21 mouse cellular contexts compared by ENCODE assay signal in genomic region chr2:118983812-118984211, GRCm38 (mm10). TPM values are rescaled to one million over a fixed set of nuclear protein-coding genes. Genes with fewer than 3 reads are reported as not detected.
DNase-seq lines count a peak whose midpoint lies in the region; ATAC-seq and TF ChIP-seq lines count a peak whose summit lies in the region.
"Had no signal": no experiment of that assay in that cellular context is flagged by ENCODE, and none has a peak within 500 bp of the region (broad histone marks: within the 10 kb centered on the region; RNA-seq: fewer than 3 reads in every experiment).

No protein-coding gene starts in this region.

- POLR2A ChIA-PET in Patski (lab: Charles Lee) = no interaction called here

- H3K36me3 ChIP-seq in C2C12 (ENCODE audit: control insufficient read depth, insufficient read depth) = no peaks in the 10 kb centered on the region
- no peaks in the 10 kb centered on the region for H3K36me3 ChIP-seq in splenic B cell, adult 2 months (ENCODE audit: control insufficient read depth, insufficient read depth, low read length, poor library complexity, severe bottlenecking)
- H3K36me3 ChIP-seq: embryonic facial prominence, embryonic 15.5 days; forebrain, embryonic 10.5 days; heart, embryonic 10.5 days; limb, embryonic 10.5 days; neural tube, embryonic 12.5 days had no signal

- H3K27ac ChIP-seq in left cerebral cortex, adult 2 months = no peak overlapping the region
- H3K27ac ChIP-seq: embryonic facial prominence, embryonic 15.5 days; forebrain, embryonic 10.5 days; heart, embryonic 10.5 days; hindbrain, embryonic 14.5 days; limb, embryonic 10.5 days; neural tube, embryonic 12.5 days had no signal

- intact Hi-C loops in left cerebral cortex, adult 2 months (cut with DNase I) = no loop called here
- intact Hi-C loops in left cerebral cortex, postnatal 4 days (cut with DNase I) = no loop called here

- H3K79me2 ChIP-seq in C2C12 (ENCODE audit: control insufficient read depth, insufficient read depth) = no peaks in the 10 kb centered on the region

- no peaks in the 10 kb centered on the region for H3K79me3 ChIP-seq in C2C12 (ENCODE audit: low read depth)

- CTCF ChIA-PET in Patski (lab: Charles Lee) = no interaction called here

- no peak for DNase-seq in left cerebral cortex, adult 2 months (ENCODE audit: extremely low spot score in 1 of 2, low spot score in 2 of 2)
- no peak for DNase-seq in left cerebral cortex, postnatal 4 days
- peak; percentile 25 for DNase-seq in Patski (ENCODE audit: low read depth, low spot score)
- DNase-seq in splenic B cell, adult 2 months (ENCODE audit: low read depth, low spot score) = peak; percentile 48
- DNase-seq in right cerebral cortex, adult 2 months (ENCODE audit: low spot score in 2 of 2) = no peak
- DNase-seq in kidney, postnatal 36 days = no peak
- DNase-seq: cerebellum, adult 9-11 months; gastrocnemius, postnatal 14 days; heart, postnatal 10 days; kidney, adult 2 months; right cerebral cortex, postnatal 14 days; thymus, postnatal 36 days had no signal

- H3K27me3 ChIP-seq in C2C12 (ENCODE audit: control insufficient read depth, insufficient read depth, insufficient read length) (no peaks in the 10 kb centered on the region), Patski (peaks cover 3% of the 10 kb centered on the region)
- no peaks in the 10 kb centered on the region for H3K27me3 ChIP-seq in splenic B cell, adult 2 months (ENCODE audit: control insufficient read depth, insufficient read depth, low read length, poor library complexity, severe bottlenecking)
- H3K27me3 ChIP-seq: embryonic facial prominence, embryonic 15.5 days; neural tube, embryonic 12.5 days had no signal

- in situ Hi-C loops in Patski (cut with MboI; ENCODE audit: low pct_unique_long_range_greater_than_20kb) = loop anchor here (25.0 kb wide), 1 partner anchor 197 kb away; the partner anchor contains the start of gene Disp2

- H3K4me3 ChIP-seq in left cerebral cortex, adult 2 months = no peak overlapping the region
- H3K4me3 ChIP-seq in C2C12 (ENCODE audit: insufficient read depth, poor library complexity, severe bottlenecking) = no peak overlapping the region
- H3K4me3 ChIP-seq: embryonic facial prominence, embryonic 15.5 days; forebrain, embryonic 10.5 days; heart, embryonic 10.5 days; limb, embryonic 10.5 days; megakaryocyte, embryonic 14.5 days; neural tube, embryonic 12.5 days had no signal

- H3ac ChIP-seq in C2C12 (ENCODE audit: control insufficient read depth, insufficient read length, low read depth) = no peak overlapping the region

- peak; percentile 4; the same call in 1 of the 2 replicates for TF ChIP-seq CTCF in left cerebral cortex, adult 2 months (IDR thresholded peaks at IDR 0.05)
- TF ChIP-seq CTCF in C2C12 (IDR thresholded peaks at IDR 0.05; ENCODE audit: control insufficient read depth, insufficient read depth, insufficient read length) = no peak
- TF ChIP-seq CTCF in Patski (IDR thresholded peaks at IDR 0.05) = peak; percentile 61

- no peak for ATAC-seq in Patski
- ATAC-seq: lung, postnatal 0 days had no signal

TF ChIP-seq in C2C12, 6 proteins besides CTCF, POLR2A, EP300 and RAD21:
- TF ChIP-seq MYOG (IDR thresholded peaks at IDR 0.05; ENCODE audit: control insufficient read depth, extremely low read depth, insufficient read length) = no peak
- no peak for TF ChIP-seq CEBPB (IDR thresholded peaks at IDR 0.05; ENCODE audit: low read depth)
- TF ChIP-seq FOSL1 (IDR thresholded peaks at IDR 0.05; ENCODE audit: insufficient read depth, low read length, poor library complexity, severe bottlenecking) = no peak
- TF ChIP-seq MAX (IDR thresholded peaks at IDR 0.05) = peak; percentile 28
- no peak for TF ChIP-seq MYOD1 (IDR thresholded peaks at IDR 0.05; ENCODE audit: control insufficient read depth, insufficient read length, low read depth)
- TF ChIP-seq USF1 (IDR thresholded peaks at IDR 0.05; ENCODE audit: low read depth) = no peak

RNA-seq across cellular contexts. Expression of gene Ccdc32, which starts 45.4 kb away (rescaled TPM):
- total RNA-seq in left cerebral cortex, adult 2 months (2021) = 10 to 100 TPM; 46.1 to 49.7 TPM
- total RNA-seq in left cerebral cortex, postnatal 4 days (2021) = 10 to 100 TPM; 41.6 to 43.4 TPM
- polyA plus RNA-seq in C2C12 (2012; fragmentation: generic; extraction: Trizol) (9.3 TPM), Patski (2021) (26.6 TPM)

RNA-seq across cellular contexts. Expression of gene Rpusd2, which starts 50.8 kb away (rescaled TPM):
- 1 to 10 TPM; 7.7 to 7.8 TPM for total RNA-seq in left cerebral cortex, adult 2 months (2021)
- 1 to 10 TPM; 8.2 to 8.5 TPM for total RNA-seq in left cerebral cortex, postnatal 4 days (2021)
- polyA plus RNA-seq in C2C12 (2012; fragmentation: generic; extraction: Trizol) = 4.2 TPM
- 5.2 TPM for polyA plus RNA-seq in Patski (2021)

RNA-seq across cellular contexts. Expression of gene Chst14, which starts 57.5 kb away (rescaled TPM):
- total RNA-seq in left cerebral cortex, adult 2 months (2021) = 1 to 10 TPM; 2.4 to 3.3 TPM
- 1 to 10 TPM; 4.0 to 4.3 TPM for total RNA-seq in left cerebral cortex, postnatal 4 days (2021)
- 21.3 TPM for polyA plus RNA-seq in C2C12 (2012; fragmentation: generic; extraction: Trizol)
- 32.3 TPM for polyA plus RNA-seq in Patski (2021)

Comparison
In these comparisons a context has a peak if more than half of its experiments do, and no peak if none do; other contexts are left out.
1. DNase-seq: peak in Patski (single experiment) and splenic B cell, adult 2 months (single experiment); none in left cerebral cortex, adult 2 months (0 of 2), left cerebral cortex, postnatal 4 days (single experiment), right cerebral cortex, adult 2 months (0 of 2) and kidney, postnatal 36 days (0 of 2).